ENCODE assay signal across 8 mouse cellular contexts in the genomic region with DNA sequence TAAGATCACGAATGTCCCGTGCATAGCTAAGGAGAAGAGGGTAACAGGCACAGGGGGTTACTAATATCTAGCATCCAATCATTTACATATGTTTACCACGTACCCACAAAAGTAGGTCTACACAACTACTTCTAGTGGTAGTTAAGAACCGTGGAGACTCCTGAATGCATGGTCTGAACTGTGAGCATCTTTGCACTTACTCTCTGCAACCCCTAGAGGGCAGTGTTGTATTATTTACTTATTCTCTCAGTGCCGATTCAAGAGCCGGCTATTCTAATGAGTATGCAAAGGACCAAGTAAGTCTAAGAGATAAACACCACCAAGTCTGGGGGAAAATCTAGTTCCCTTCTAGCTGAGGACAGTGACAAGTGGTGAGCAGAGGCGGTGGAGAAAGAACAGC. TPM values are rescaled to one million over a fixed set of nuclear protein-coding genes. Genes with fewer than 3 reads are reported as not detected.
A peak's percentile ranks its signal among the peaks of the same experiment; 100 is the strongest.
DNase-seq lines count a peak whose midpoint lies in the region; ATAC-seq and TF ChIP-seq lines count a peak whose summit lies in the region.

No protein-coding gene starts in this region.

- no peaks in the 10 kb centered on the region for H3K79me2 ChIP-seq in liver, adult 2 months (ENCODE audit: control insufficient read depth, insufficient read depth, low read length)

- no peak overlapping the region for H3K4me3 ChIP-seq in liver, adult 2 months (ENCODE audit: insufficient read depth, low read depth, low read length)
- no peak overlapping the region for H3K4me3 ChIP-seq in cortical plate, adult 2 months (ENCODE audit: insufficient read depth, low read length)
- H3K4me3 ChIP-seq in hindbrain, embryonic 14.5 days (replicated peaks; ENCODE audit: low read length) = no peak overlapping the region
- H3K4me3 ChIP-seq in liver, embryonic 11.5 days (ENCODE audit: low read depth, low read length) = no peak overlapping the region
- no peak overlapping the region for H3K4me3 ChIP-seq in neural tube, embryonic 13.5 days

- no peaks in the 10 kb centered on the region; the same call in 1 of the 2 replicates for H3K27me3 ChIP-seq in liver, adult 2 months (ENCODE audit: control insufficient read depth, insufficient read depth, low read length)
- H3K27me3 ChIP-seq in hindbrain, embryonic 14.5 days (ENCODE audit: control insufficient read depth, insufficient read depth, low read length) = peaks cover 5% of the 10 kb centered on the region; the same call in 1 of the 2 replicates
- no peaks in the 10 kb centered on the region; the same call in 1 of the 2 replicates for H3K27me3 ChIP-seq in liver, embryonic 11.5 days (replicated peaks; ENCODE audit: control insufficient read depth, insufficient read depth, low read length)
- peaks cover 22% of the 10 kb centered on the region for H3K27me3 ChIP-seq in neural tube, embryonic 13.5 days

- TF ChIP-seq CTCF in liver, adult 2 months (IDR thresholded peaks at IDR 0.05; ENCODE audit: low read depth, low read length) = peak; percentile 59
- TF ChIP-seq CTCF in cortical plate, adult 2 months (IDR thresholded peaks at IDR 0.05; ENCODE audit: extremely low read depth, insufficient read depth, low read length) = peak; percentile 70

- no peak overlapping the region for H3K4me2 ChIP-seq in hindbrain, embryonic 14.5 days (replicated peaks)
- H3K4me2 ChIP-seq in liver, embryonic 11.5 days = no peak overlapping the region
- H3K4me2 ChIP-seq in neural tube, embryonic 13.5 days = no peak overlapping the region

- H3K9me3 ChIP-seq in hindbrain, embryonic 14.5 days (ENCODE audit: control insufficient read depth, low read length) = no peaks in the 10 kb centered on the region
- no peaks in the 10 kb centered on the region for H3K9me3 ChIP-seq in liver, embryonic 11.5 days (ENCODE audit: control insufficient read depth, low read length)
- H3K9me3 ChIP-seq in neural tube, embryonic 13.5 days = no peaks in the 10 kb centered on the region

- TF ChIP-seq POLR2A in liver, adult 2 months (IDR thresholded peaks at IDR 0.05; ENCODE audit: extremely low read depth, insufficient read depth, low read length) = no peak
- no peak for TF ChIP-seq POLR2A in cortical plate, adult 2 months (IDR thresholded peaks at IDR 0.05; ENCODE audit: extremely low read depth, insufficient read depth, low read length)

- H3K9ac ChIP-seq in liver, adult 2 months (ENCODE audit: low read depth, low read length) = no peak overlapping the region
- no peak overlapping the region for H3K9ac ChIP-seq in hindbrain, embryonic 14.5 days
- H3K9ac ChIP-seq in liver, embryonic 11.5 days (ENCODE audit: low read depth, low read length) = no peak overlapping the region
- no peak overlapping the region for H3K9ac ChIP-seq in neural tube, embryonic 13.5 days

- ATAC-seq in hindbrain, embryonic 14.5 days (ENCODE audit: low FRiP score) = peak; percentile 78
- peak; percentile 57; the same call in 1 of the 2 replicates for ATAC-seq in liver, embryonic 11.5 days (replicated peaks; ENCODE audit: low FRiP score)
- ATAC-seq in neural tube, embryonic 13.5 days (ENCODE audit: low read depth) = peak; percentile 74

- peak; percentile 53 for DNase-seq in liver, adult 2 months (ENCODE audit: extremely low read depth, low read depth, low spot score)
- DNase-seq in liver = no peak
- DNase-seq in MN1 (ENCODE audit: low spot score) = peak; percentile 80
- DNase-seq in hindbrain, embryonic 14.5 days (ENCODE audit: low spot score) = peak; percentile 89
- DNase-seq in liver, embryonic 11.5 days (ENCODE audit: low spot score) = no peak
- no peak for DNase-seq in frontal cortex, postnatal 10 days (ENCODE audit: low spot score in 2 of 2)

- 6% methylated on average over 7 of the region's 7 CpGs for WGBS in liver, adult 2 months
- 17% methylated on average over 7 of the region's 7 CpGs for whole genome bisulfite sequencing in hindbrain, embryonic 14.5 days
- 8% methylated on average over 7 of the region's 7 CpGs for WGBS in liver, embryonic 11.5 days
- 5% methylated on average over 7 of the region's 7 CpGs for WGBS in neural tube, embryonic 13.5 days

- H3K4me1 ChIP-seq in liver, adult 2 months (ENCODE audit: control insufficient read depth, insufficient read depth, low read length) = no peaks in the 10 kb centered on the region
- H3K4me1 ChIP-seq in cortical plate, adult 2 months (ENCODE audit: control insufficient read depth, insufficient read depth, low read length) = 0 out of 2 replicates have a peak, but pooled peaks cover 2% of the 10 kb centered on the region
- no peaks in the 10 kb centered on the region for H3K4me1 ChIP-seq in hindbrain, embryonic 14.5 days (replicated peaks; ENCODE audit: control insufficient read depth, insufficient read depth, low read length)
- H3K4me1 ChIP-seq in liver, embryonic 11.5 days (replicated peaks; ENCODE audit: control insufficient read depth, insufficient read depth, low read length) = no peaks in the 10 kb centered on the region
- H3K4me1 ChIP-seq in neural tube, embryonic 13.5 days (replicated peaks) = peaks cover 6% of the 10 kb centered on the region

- H3K27ac ChIP-seq in liver, adult 2 months (replicated peaks; ENCODE audit: insufficient read depth, low read depth, low read length) = no peak overlapping the region
- H3K27ac ChIP-seq in cortical plate, adult 2 months (ENCODE audit: insufficient read depth, low read length) = no peak overlapping the region
- H3K27ac ChIP-seq in hindbrain, embryonic 14.5 days = no peak overlapping the region
- no peak overlapping the region for H3K27ac ChIP-seq in liver, embryonic 11.5 days (ENCODE audit: low read depth, low read length)
- H3K27ac ChIP-seq in neural tube, embryonic 13.5 days (replicated peaks) = no peak overlapping the region

- no peaks in the 10 kb centered on the region for H3K36me3 ChIP-seq in liver, adult 2 months (ENCODE audit: control insufficient read depth, insufficient read depth, low read length)
- no peaks in the 10 kb centered on the region for H3K36me3 ChIP-seq in hindbrain, embryonic 14.5 days (replicated peaks; ENCODE audit: control insufficient read depth, insufficient read depth)
- no peaks in the 10 kb centered on the region for H3K36me3 ChIP-seq in liver, embryonic 11.5 days (ENCODE audit: control insufficient read depth, insufficient read depth, low read length)
- H3K36me3 ChIP-seq in neural tube, embryonic 13.5 days = no peaks in the 10 kb centered on the region

RNA-seq across cellular contexts. Expression of a gene that starts 12.7 kb away (rescaled TPM):
- not detected in 2 replicates for total RNA-seq in liver, adult 2 months (2014; rRNA removed)
- not detected in 2 replicates for polyA plus RNA-seq in liver, adult 2 months (2012; rRNA removed)
- 1.5 and 2.2 TPM in 2 replicates for polyA plus RNA-seq in cortical plate, adult 2 months (2012; rRNA removed)
- polyA plus RNA-seq in hindbrain, embryonic 14.5 days (2014; fragmentation: Nextera tagmentation; extraction: Ambion mirVana) = 0.68 and 0.86 TPM in 2 replicates
- not detected in 2 replicates for polyA plus RNA-seq in liver, embryonic 11.5 days (2014; fragmentation: Nextera tagmentation; extraction: Ambion mirVana)
- polyA plus RNA-seq in neural tube, embryonic 13.5 days (2015; fragmentation: Nextera tagmentation; extraction: Ambion mirVana) = 0.34 and 0.40 TPM in 2 replicates

RNA-seq across cellular contexts. Expression of a gene that starts 58.4 kb away (rescaled TPM):
- 14.9 and 17.2 TPM in 2 replicates for total RNA-seq in liver, adult 2 months (2014; rRNA removed)
- polyA plus RNA-seq in liver, adult 2 months (2012; rRNA removed) = 23.1 and 29.0 TPM in 2 replicates
- polyA plus RNA-seq in cortical plate, adult 2 months (2012; rRNA removed) = 69.3 and 69.5 TPM in 2 replicates
- polyA plus RNA-seq in hindbrain, embryonic 14.5 days (2014; fragmentation: Nextera tagmentation; extraction: Ambion mirVana) = 49.7 and 53.8 TPM in 2 replicates
- 21.3 and 22.3 TPM in 2 replicates for polyA plus RNA-seq in liver, embryonic 11.5 days (2014; fragmentation: Nextera tagmentation; extraction: Ambion mirVana)
- 29.4 and 31.6 TPM in 2 replicates for polyA plus RNA-seq in neural tube, embryonic 13.5 days (2015; fragmentation: Nextera tagmentation; extraction: Ambion mirVana)

Comparison
In these comparisons a context has a peak if more than half of its experiments do, and no peak if none do; other contexts are left out.
1. DNase-seq: peak in liver, adult 2 months (single experiment), MN1 (single experiment) and hindbrain, embryonic 14.5 days (single experiment); none in liver (single experiment), liver, embryonic 11.5 days (single experiment) and frontal cortex, postnatal 10 days (0 of 2).
2. Peak in every context shown above with its lines, with median percentiles within 50 percentile points of each other: ATAC-seq.